Mouse (Mus musculus) liver, adult (tissue): ENCODE measurements around the gene Olfr571.

ENCODE experiments used
- GATA4 ChIP-seq: IDR thresholded peaks from 2 replicates; pipeline ENCODE4 v1.6.1; 2014; ENCODE audit warnings: mild to moderate bottlenecking, low read length; ENCODE audit not compliant: insufficient replicate concordance

The Olfr571 gene

GRCm38 (mm10) chr7:102917032-102917875 is at the start of gene Olfr571:
Gene Olfr571 (minus strand): TSS chr7:102917536.
- TF ChIP-seq GATA4 = no peak

DNA sequence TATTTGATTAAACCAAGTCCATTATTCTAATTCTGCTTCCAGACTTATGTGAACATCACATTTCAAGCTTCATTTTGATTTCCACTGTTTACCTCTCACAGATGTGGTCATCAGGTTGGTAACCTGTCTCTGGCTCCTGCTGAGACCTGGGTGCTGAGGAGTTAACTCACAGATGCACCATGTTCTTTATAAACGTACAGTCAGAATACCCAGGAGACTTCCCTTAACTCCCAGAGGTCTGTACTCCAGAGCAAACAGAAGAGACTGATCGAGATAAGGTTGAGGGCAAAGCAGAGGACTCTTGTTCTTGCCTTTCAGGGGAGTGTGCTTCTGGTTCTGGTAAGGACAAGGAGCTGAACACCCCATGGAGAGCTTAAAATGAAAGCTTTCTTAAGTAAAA is 45.0 kb upstream of the Olfr571 start, which contains the start of gene Olfr576:
Gene Olfr576 (plus strand): TSS at position 301 of the 400 bp plus-strand sequence.
- TF ChIP-seq GATA4 = no peak

GRCm38 (mm10) chr7:102958593-102958992 is 41.3 kb upstream of the Olfr571 start, which contains the start of gene Olfr575:
Gene Olfr575 (minus strand): TSS chr7:102958775.
- TF ChIP-seq GATA4 = no peak

DNA sequence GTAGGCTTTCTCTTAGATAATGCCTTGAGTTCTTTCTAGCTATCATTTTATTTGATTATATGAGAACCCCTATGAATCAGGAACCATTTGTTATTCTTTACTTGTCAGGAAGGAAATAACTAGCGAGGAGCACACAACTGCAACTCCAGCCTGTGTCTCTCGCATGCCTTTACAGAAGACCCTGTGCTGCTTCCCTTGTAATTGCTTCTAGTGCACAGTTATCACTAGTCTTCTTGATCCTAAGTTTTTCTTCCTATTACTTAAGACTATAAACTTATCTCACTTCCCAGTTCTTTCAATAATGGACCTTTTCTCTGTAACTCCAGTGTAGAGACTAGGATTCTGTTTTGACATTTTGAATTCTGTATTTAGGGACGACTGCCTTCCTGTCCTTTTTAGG is 40.8 kb upstream of the Olfr571 start:
- no peak for TF ChIP-seq GATA4

DNA sequence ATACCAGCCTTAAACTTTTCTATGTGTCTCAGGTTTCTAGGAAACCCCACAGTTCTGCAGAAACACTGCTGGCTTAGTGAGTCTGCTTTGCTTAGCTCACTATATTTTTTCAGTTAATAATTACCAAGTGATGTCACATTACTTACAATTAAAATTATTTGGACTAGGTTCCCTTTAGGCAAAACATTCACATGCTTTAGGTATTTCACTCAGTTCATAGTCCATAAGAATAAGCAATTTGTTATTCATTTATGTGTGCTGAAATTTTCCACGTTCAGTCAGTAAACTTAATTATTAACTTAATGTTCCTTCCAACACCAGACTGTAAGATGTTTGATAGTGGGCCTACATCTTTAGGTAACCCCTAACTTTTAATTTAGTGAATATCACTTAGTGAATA is 33.4 kb upstream of the Olfr571 start:
- TF ChIP-seq GATA4 = no peak

DNA sequence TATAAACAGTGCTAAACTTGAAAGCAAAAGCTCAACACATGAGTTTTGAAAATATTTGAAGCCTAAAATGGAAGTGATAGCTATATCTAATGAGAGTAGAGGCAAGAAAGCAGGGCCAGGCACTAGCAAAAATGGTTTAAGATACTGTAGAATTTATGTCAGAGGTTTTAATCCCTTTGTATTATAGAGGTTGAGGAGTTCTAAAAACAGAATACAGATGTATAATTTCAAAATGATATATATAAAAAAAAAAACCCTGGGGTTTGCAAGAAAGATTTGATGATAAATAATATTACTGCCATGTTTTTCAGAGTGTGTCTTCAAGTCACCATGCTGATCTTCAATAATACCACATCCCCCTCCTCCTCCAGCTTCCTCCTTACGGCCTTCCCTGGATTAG is 30.8 kb upstream of the Olfr571 start, which contains the start of gene Olfr574:
Gene Olfr574 (plus strand): TSS at position 301 of the 400 bp plus-strand sequence.
- no peak for TF ChIP-seq GATA4

DNA sequence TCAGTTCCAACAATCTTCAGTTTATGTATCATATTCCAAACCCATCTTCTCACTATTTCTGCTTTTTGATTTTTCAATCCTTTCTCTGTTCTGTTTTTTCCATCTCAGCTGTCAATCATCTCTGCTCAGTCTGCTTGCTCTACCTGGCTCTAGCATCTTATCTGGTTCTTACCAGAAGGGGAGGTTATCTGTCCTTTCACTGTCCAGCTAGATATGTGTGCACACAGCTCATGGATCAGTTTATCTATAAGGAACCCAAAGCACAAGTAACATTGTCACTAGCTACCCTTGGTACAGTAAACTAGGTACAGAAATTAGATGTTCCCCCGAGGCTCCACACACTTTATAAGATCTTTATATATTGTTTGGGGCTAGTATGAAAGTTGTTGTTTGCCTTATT is 26.1 kb upstream of the Olfr571 start:
- TF ChIP-seq GATA4 = no peak

DNA sequence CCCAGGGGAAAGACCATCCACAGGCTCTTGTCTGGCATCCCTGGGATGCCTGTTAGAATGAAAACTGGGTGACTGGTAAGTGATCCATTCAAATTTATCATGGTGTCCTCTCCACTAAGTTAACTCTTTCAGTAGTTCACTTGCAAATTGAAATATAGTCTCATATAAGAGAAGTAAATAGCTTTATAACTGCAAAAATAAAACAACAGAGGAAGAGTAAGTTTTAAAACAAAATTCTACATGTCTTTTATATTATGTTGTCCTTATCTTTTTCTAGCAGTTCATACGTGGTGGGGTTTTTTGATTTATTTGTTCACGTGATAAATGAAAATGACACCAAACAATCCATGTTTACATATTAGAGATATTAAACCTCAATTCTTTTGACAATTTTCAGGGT is 25.1 kb upstream of the Olfr571 start, which contains the start of gene Olfr573-ps1:
Gene Olfr573-ps1 (minus strand): TSS at position 101 of the 400 bp plus-strand sequence.
- TF ChIP-seq GATA4 = no peak

GRCm38 (mm10) chr7:102927105-102927504 is 9.8 kb upstream of the Olfr571 start:
- TF ChIP-seq GATA4 = no peak

GRCm38 (mm10) chr7:102924109-102924508 is 6.8 kb upstream of the Olfr571 start, which contains the start of gene Olfr572:
Gene Olfr572 (plus strand): TSS chr7:102924409.
- TF ChIP-seq GATA4 = no peak

GRCm38 (mm10) chr7:102919632-102920031 is 2.3 kb upstream of the Olfr571 start:
- no peak for TF ChIP-seq GATA4

DNA sequence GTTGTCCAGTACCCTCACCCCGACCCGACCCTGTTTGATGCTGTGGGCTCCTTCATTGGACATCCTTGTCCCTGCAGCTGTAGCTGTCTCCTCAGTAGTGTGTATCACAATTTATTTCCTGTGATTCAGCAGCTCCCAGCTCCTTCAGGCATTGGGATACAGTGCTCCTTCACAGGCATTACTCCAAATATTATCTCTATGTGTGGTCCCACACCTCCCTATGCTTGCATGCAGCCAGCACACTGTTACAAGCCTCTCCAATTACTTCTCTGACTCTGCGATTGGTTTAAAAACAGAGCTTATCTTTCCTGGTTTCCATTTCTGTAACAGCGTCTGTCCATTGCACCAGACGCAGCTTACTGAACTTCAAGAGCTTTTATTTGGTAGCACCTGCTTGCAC is 931 bp downstream of the Olfr571 start:
- TF ChIP-seq GATA4 = no peak

DNA sequence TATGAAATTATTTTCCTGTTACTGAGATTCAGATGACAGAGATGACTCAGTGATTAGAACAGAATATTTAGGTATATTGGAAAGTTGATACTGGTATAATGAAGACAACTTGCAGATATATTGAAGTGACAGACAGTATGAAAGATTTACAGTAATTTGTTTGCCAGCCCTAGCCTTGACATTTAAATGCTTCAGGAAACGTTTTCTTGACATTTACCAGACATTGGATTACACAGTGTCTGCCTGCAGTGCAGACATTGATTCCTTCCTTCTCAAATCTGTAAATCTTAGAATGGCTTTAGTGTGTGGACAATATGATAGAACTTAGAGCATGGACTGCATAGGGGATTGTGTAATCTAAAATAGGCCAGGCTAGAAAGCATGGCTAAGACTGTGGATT is 2.1 kb downstream of the Olfr571 start:
- no peak for TF ChIP-seq GATA4

- no peak for TF ChIP-seq GATA4
Measured at GRCm38 (mm10) chr7:102890782-102891181, 26.6 kb downstream of the Olfr571 start, which contains the start of gene Olfr569. Gene Olfr569 (minus strand): TSS chr7:102890882.

- TF ChIP-seq GATA4 = no peak
Measured at GRCm38 (mm10) chr7:102876822-102877221, 40.5 kb downstream of the Olfr571 start, which contains the start of gene Olfr568. Gene Olfr568 (plus strand): TSS chr7:102877122.

DNA sequence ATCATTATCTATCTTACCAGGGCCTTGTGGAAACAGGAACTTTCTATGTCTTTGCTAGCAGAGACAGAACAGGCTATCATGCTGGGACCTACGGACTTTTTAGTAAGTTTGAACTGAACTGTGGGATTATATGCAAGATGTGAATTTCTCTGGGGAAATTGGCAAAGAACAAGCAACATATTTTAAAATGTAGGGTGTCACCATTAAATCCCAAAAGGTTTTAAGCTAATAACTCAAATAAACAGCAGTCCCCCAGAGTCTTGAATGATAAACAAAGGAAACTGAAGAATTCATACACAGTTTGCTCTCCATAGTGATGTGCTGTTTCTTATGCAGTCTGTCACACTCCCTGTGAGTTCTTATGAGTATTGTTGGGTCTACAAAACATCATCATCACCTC is 58.7 kb downstream of the Olfr571 start, which contains the start of gene Olfr566:
Gene Olfr566 (minus strand): TSS at position 101 of the 400 bp plus-strand sequence.
- no peak for TF ChIP-seq GATA4
